Comparison of ENCODE assay signal across 8 mouse cellular contexts in genomic region chr2:180963956-180964355, GRCm38 (mm10). TPM values are rescaled to one million over a fixed set of nuclear protein-coding genes. Genes with fewer than 3 reads are reported as not detected.
DNase-seq lines count a peak whose midpoint lies in the region; ATAC-seq lines count a peak whose summit lies in the region.

No protein-coding gene starts in this region.

- no peaks in the 10 kb centered on the region for H3K9me3 ChIP-seq in intestine, embryonic 14.5 days (ENCODE audit: control insufficient read depth, low read length)
- H3K9me3 ChIP-seq in limb, embryonic 11.5 days (ENCODE audit: control insufficient read depth, low read length): no peaks in the 10 kb centered on the region

- 5% methylated on average over 5 of the region's 5 CpGs for WGBS in intestine, embryonic 14.5 days
- 8% methylated on average over 5 of the region's 5 CpGs for WGBS in limb, embryonic 11.5 days

- H3K27me3 ChIP-seq in intestine, embryonic 14.5 days (replicated peaks; ENCODE audit: control insufficient read depth, insufficient read depth, low read length): no peaks in the 10 kb centered on the region
- H3K27me3 ChIP-seq in limb, embryonic 11.5 days (ENCODE audit: control insufficient read depth, insufficient read depth, low read length): no peaks in the 10 kb centered on the region

- H3K9ac ChIP-seq in intestine, embryonic 14.5 days (ENCODE audit: low read length): no peak overlapping the region
- no peak overlapping the region for H3K9ac ChIP-seq in limb, embryonic 11.5 days (ENCODE audit: low read length)

- no peaks in the 10 kb centered on the region for H3K36me3 ChIP-seq in intestine, embryonic 14.5 days (ENCODE audit: control insufficient read depth, insufficient read depth, low read length)
- H3K36me3 ChIP-seq in limb, embryonic 11.5 days (ENCODE audit: control insufficient read depth, insufficient read depth, low read length): no peaks in the 10 kb centered on the region

- ATAC-seq in intestine, embryonic 14.5 days (replicated peaks; ENCODE audit: low FRiP score, low TSS enrichment, low read depth): no peak
- no peak for ATAC-seq in limb, embryonic 11.5 days (ENCODE audit: insufficient number of reproducible peaks, low FRiP score, low TSS enrichment, low read depth)

- peaks cover 13% of the 10 kb centered on the region for H3K4me1 ChIP-seq in intestine, embryonic 14.5 days (replicated peaks; ENCODE audit: control insufficient read depth, insufficient read depth, low read length)
- H3K4me1 ChIP-seq in limb, embryonic 11.5 days (ENCODE audit: control insufficient read depth, insufficient read depth, low read length): no peaks in the 10 kb centered on the region

- DNase-seq in urinary bladder, adult 18-20 months (ENCODE audit: low spot score in 2 of 2): peak; percentile 62 to 69
- DNase-seq in urinary bladder, postnatal 10 days (ENCODE audit: low spot score): no peak
- DNase-seq in cerebellum, adult 8-10 months: peak; percentile 84
- DNase-seq in frontal cortex, postnatal 25 days (ENCODE audit: low spot score in 2 of 2): peak; percentile 66 to 70
- DNase-seq in intestine, embryonic 14.5 days (ENCODE audit: low spot score): peak; percentile 86
- DNase-seq in limb, embryonic 11.5 days (ENCODE audit: low spot score): peak; percentile 83
- DNase-seq in retina, adult 2 months (ENCODE audit: low read depth, low spot score): peak; percentile 36
- peak; percentile 68 for DNase-seq in thymus, postnatal 14 days

- no peak overlapping the region for H3K4me2 ChIP-seq in intestine, embryonic 14.5 days (ENCODE audit: low read length)
- H3K4me2 ChIP-seq in limb, embryonic 11.5 days (ENCODE audit: low read depth, severe bottlenecking): no peak overlapping the region

- H3K27ac ChIP-seq in intestine, embryonic 14.5 days (ENCODE audit: low read depth): no peak overlapping the region
- H3K27ac ChIP-seq in limb, embryonic 11.5 days (replicated peaks; ENCODE audit: low read depth, low read length): no peak overlapping the region

- no peak overlapping the region for H3K4me3 ChIP-seq in intestine, embryonic 14.5 days (ENCODE audit: low read depth, low read length)
- H3K4me3 ChIP-seq in limb, embryonic 11.5 days (ENCODE audit: low read depth, low read length): no peak overlapping the region

RNA-seq across cellular contexts. Expression of gene Arfgap1, which starts 3.1 kb away (rescaled TPM):
- 77.0 and 78.6 TPM in 2 replicates for polyA plus RNA-seq in intestine, embryonic 14.5 days (2014; fragmentation: Nextera tagmentation; extraction: Ambion mirVana)
- polyA plus RNA-seq in limb, embryonic 11.5 days (2014; fragmentation: Nextera tagmentation; extraction: Ambion mirVana): 60.4 and 69.3 TPM in 2 replicates

RNA-seq across cellular contexts. Expression of gene Nkain4, which starts 9.5 kb away (rescaled TPM):
- 51.0 and 53.3 TPM in 2 replicates for polyA plus RNA-seq in intestine, embryonic 14.5 days (2014; fragmentation: Nextera tagmentation; extraction: Ambion mirVana)
- 3.6 and 7.8 TPM in 2 replicates for polyA plus RNA-seq in limb, embryonic 11.5 days (2014; fragmentation: Nextera tagmentation; extraction: Ambion mirVana)

RNA-seq across cellular contexts. Expression of gene Col20a1, which starts 22.4 kb away (rescaled TPM):
- polyA plus RNA-seq in intestine, embryonic 14.5 days (2014; fragmentation: Nextera tagmentation; extraction: Ambion mirVana): 0.24 and 0.26 TPM in 2 replicates
- polyA plus RNA-seq in limb, embryonic 11.5 days (2014; fragmentation: Nextera tagmentation; extraction: Ambion mirVana): 0.15 and 0.71 TPM in 2 replicates

RNA-seq across cellular contexts. Expression of gene Birc7, which starts 35.1 kb away (rescaled TPM):
- polyA plus RNA-seq in intestine, embryonic 14.5 days (2014; fragmentation: Nextera tagmentation; extraction: Ambion mirVana): 0.26 TPM in 1 of 2 replicates, not detected in the other
- not detected in 2 replicates for polyA plus RNA-seq in limb, embryonic 11.5 days (2014; fragmentation: Nextera tagmentation; extraction: Ambion mirVana)

RNA-seq across cellular contexts. Expression of gene Ythdf1, which starts 43.2 kb away (rescaled TPM):
- 42.0 and 61.0 TPM in 2 replicates for polyA plus RNA-seq in intestine, embryonic 14.5 days (2014; fragmentation: Nextera tagmentation; extraction: Ambion mirVana)
- polyA plus RNA-seq in limb, embryonic 11.5 days (2014; fragmentation: Nextera tagmentation; extraction: Ambion mirVana): 80.5 and 83.1 TPM in 2 replicates
